Mouse (Mus musculus) intestine, embryonic 15.5 days (tissue): ENCODE measurements around the gene Upp1. TPM values are rescaled to one million over a fixed set of nuclear protein-coding genes. Genes with fewer than 3 reads are reported as not detected.
A peak's percentile ranks its signal among the peaks of the same experiment; 100 is the strongest.

Experiments used
- ATAC-seq: fragments of 200-750 bp; cut with Nextera tagmentation; 2 replicates; pipeline ENCODE4 v1.8.0; 2017; ENCODE audit warnings: moderate TSS enrichment, moderate library complexity
- H3K27ac ChIP-seq: fragments of 300-500 bp; sonication (generic); 2 replicates; pipeline ENCODE4 v1.5.1; 2015; ENCODE audit warnings: mild to moderate bottlenecking, inconsistent platforms
- H3K27me3 ChIP-seq: fragments of 300-500 bp; sonication (generic); replicated peaks from 2 replicates; pipeline ENCODE4 v1.6.1; 2015; ENCODE audit warnings: inconsistent platforms
- H3K36me3 ChIP-seq: fragments of 300-500 bp; sonication (generic); 2 replicates; pipeline ENCODE4 v1.6.1; 2015; ENCODE audit warnings: inconsistent platforms
- H3K4me1 ChIP-seq: fragments of 300-500 bp; sonication (generic); replicated peaks from 2 replicates; pipeline ENCODE4 v1.6.1; 2015; ENCODE audit warnings: inconsistent platforms
- H3K4me2 ChIP-seq: fragments of 300-500 bp; sonication (generic); replicated peaks from 2 replicates; pipeline ENCODE4 v1.6.1; 2015; ENCODE audit warnings: mild to moderate bottlenecking, inconsistent platforms
- H3K4me3 ChIP-seq: fragments of 300-500 bp; sonication (generic); replicated peaks from 2 replicates; pipeline ENCODE4 v1.5.1; 2015; ENCODE audit warnings: inconsistent platforms
- H3K9ac ChIP-seq: fragments of 300-500 bp; sonication (generic); 2 replicates; pipeline ENCODE4 v1.6.1; 2015; ENCODE audit warnings: inconsistent platforms
- H3K9me3 ChIP-seq: fragments of 300-500 bp; sonication (generic); 2 replicates; pipeline ENCODE4 v1.6.1; 2016; ENCODE audit warnings: inconsistent platforms
- WGBS: fragments of 180-500 bp; shearing (Covaris S2); methylation state at CpG from one replicate; pipeline ENCODE4 v1.1.7; 2015; 5-methylcytosine and 5-hydroxymethylcytosine counted together
- polyA plus RNA-seq: library from polyadenylated mRNA; unstranded; fragments of >200 nt; fragmentation: Nextera tagmentation; extraction: Ambion mirVana; gene quantifications from 2 replicates; pipeline ENCODE4 v1.2.1, GENCODE M21; 2015

The Upp1 gene
- polyA plus RNA-seq, result 5.4 and 6.6 TPM in 2 replicates

DNA sequence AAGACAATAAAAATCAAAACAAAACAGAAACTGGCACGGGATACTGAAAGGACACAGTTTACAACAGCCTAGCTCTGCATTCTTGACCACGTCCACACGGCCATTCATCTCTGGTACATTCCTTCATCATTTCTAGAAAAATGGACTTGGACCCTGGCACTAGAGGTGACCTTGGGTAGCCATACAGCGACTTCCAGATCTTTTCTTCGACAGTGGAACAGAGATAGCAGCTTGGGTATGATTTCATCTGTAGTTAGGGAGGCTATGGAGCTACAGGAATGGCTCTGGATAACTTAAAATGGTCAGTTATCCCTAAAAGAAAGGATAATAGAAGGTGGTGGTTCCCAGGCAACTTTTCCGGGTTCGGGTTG lies at the start of gene Upp1:
Upp1 (plus strand) TSS at position 54 of the 371 bp plus-strand sequence.
- H3K36me3 ChIP-seq, result no peaks in the 10 kb centered on the region
- peak within 1 kb of the TSS; percentile 36; the same call in 1 of the 2 replicates for H3K9ac ChIP-seq
- peak within 1 kb of the TSS; percentile 41 for H3K4me3 ChIP-seq
- peak within 1 kb of the TSS; percentile 96 for H3K4me2 ChIP-seq
- H3K27ac ChIP-seq, result no peak within 1 kb of the TSS
- peak; percentile 45 for ATAC-seq
- WGBS, result 2% methylated on average over 7 of the region's 7 CpGs
- peaks cover 34% of the 10 kb centered on the region for H3K27me3 ChIP-seq
- no peaks in the 10 kb centered on the region for H3K9me3 ChIP-seq
- peaks cover 18% of the 10 kb centered on the region; the same call in 1 of the 2 replicates for H3K4me1 ChIP-seq

- WGBS, result 89% methylated on average over 3 of the region's 3 CpGs
- Histone ChIP-seq H3K36me3 (no peaks in the 10 kb centered on the region), H3K27ac (no peak overlapping the region), H3K4me1 (no peaks in the 10 kb centered on the region), H3K4me3 (no peak overlapping the region), H3K9me3 (no peaks in the 10 kb centered on the region), H3K9ac (no peak overlapping the region), H3K27me3 (no peaks in the 10 kb centered on the region), H3K4me2 (no peak overlapping the region)
- ATAC-seq, result no peak
Observed at GRCm38 (mm10) chr11:9076444-9076843, 41.5 kb upstream of the Upp1 start.

- no peak overlapping the region for H3K27ac ChIP-seq
- ATAC-seq, result no peak
- H3K4me1 ChIP-seq, result peaks cover 7% of the 10 kb centered on the region; the same call in 1 of the 2 replicates
- 74% methylated on average over 2 of the region's 2 CpGs for WGBS
- H3K9ac ChIP-seq, result no peak overlapping the region
- H3K27me3 ChIP-seq, result peaks cover 19% of the 10 kb centered on the region
- H3K4me2 ChIP-seq, result no peak overlapping the region
- no peaks in the 10 kb centered on the region for H3K36me3 ChIP-seq
- H3K9me3 ChIP-seq, result no peaks in the 10 kb centered on the region
- no peak overlapping the region for H3K4me3 ChIP-seq
Observed at GRCm38 (mm10) chr11:9113189-9113588, 4.7 kb upstream of the Upp1 start.

DNA sequence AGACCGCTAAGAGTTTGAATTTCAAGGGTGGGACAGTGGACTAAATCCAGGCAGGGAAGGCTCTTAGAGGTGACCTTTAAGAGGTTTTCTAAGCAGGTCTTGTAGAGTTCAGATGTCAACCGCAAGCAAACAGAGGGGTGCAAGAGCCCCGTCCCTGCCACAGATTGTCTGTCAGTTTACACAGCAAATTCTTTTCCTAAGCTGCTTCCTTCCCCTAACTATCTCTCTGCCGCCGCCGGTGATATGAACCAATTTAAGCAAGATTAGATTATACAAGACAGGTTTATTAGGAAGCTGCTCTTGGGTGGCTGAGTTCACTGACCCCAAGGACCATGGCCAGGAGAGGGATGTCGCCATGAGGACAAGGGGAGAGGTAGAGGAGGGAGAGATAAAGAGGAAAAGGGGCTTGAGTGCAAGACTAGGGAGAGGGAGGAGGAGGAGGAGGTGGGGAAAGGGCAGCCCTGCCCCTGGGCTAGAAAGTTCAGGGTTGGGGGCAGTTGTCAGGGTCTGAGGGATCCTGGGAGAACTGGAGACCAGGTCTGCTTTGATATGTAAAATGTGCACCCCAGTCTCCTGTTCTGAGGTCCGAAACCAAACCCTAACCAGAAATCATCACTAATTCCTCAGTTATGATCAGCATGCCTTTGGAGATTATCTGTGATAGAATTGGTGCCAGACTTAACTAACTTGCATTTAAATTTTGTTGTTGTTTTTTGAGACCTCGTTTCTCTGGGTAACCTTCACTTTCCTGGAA lies 2.4 kb upstream of the Upp1 start:
- H3K9me3 ChIP-seq, result no peaks in the 10 kb centered on the region
- H3K27me3 ChIP-seq, result peaks cover 34% of the 10 kb centered on the region
- H3K9ac ChIP-seq, result no peak overlapping the region
- WGBS, result 10% methylated on average over 9 of the region's 9 CpGs
- H3K4me1 ChIP-seq, result peaks cover 18% of the 10 kb centered on the region; the same call in 1 of the 2 replicates
- H3K36me3 ChIP-seq, result no peaks in the 10 kb centered on the region
- H3K4me2 ChIP-seq, result peak overlapping the region; percentile 55
- H3K4me3 ChIP-seq, result no peak overlapping the region
- no peak overlapping the region for H3K27ac ChIP-seq
- no peak for ATAC-seq

DNA sequence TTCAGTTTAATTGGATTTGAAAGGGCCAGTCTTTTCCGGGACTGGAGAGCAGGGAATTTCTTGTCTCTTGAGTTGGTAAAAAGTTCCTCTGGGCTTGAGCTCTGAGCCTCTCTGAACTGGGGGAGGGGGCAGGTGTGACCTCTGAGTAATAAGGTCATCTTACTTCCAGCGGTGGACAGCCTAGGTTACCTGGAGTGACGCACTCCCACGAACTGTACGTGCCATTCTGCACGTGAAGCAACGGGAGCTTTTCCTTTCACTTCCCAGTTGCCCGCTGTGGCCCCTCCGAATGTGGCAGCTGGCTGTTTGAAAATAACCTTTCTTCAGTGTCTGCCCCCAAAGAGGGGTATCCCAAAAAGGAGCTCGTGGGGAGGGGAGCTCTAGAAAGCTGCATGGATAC lies 1.8 kb upstream of the Upp1 start:
- H3K27me3 ChIP-seq, result peaks cover 34% of the 10 kb centered on the region
- H3K27ac ChIP-seq, result no peak overlapping the region
- peak overlapping the region; percentile 10; the same call in 1 of the 2 replicates for H3K4me3 ChIP-seq
- H3K4me2 ChIP-seq, result peak overlapping the region; percentile 55
- ATAC-seq, result peak; percentile 40; the same call in 1 of the 2 replicates
- H3K9ac ChIP-seq, result no peak overlapping the region
- 2% methylated on average over 10 of the region's 10 CpGs for WGBS
- H3K36me3 ChIP-seq, result no peaks in the 10 kb centered on the region
- H3K4me1 ChIP-seq, result peaks cover 18% of the 10 kb centered on the region; the same call in 1 of the 2 replicates
- no peaks in the 10 kb centered on the region for H3K9me3 ChIP-seq

- 12% methylated on average over 3 of the region's 3 CpGs for WGBS
- no peak for ATAC-seq
- Histone ChIP-seq H3K9me3 (no peaks in the 10 kb centered on the region), H3K9ac (no peak overlapping the region), H3K36me3 (no peaks in the 10 kb centered on the region), H3K4me2 (no peak overlapping the region), H3K27ac (no peak overlapping the region), H3K4me1 (peaks cover 18% of the 10 kb centered on the region; the same call in 1 of the 2 replicates), H3K27me3 (peaks cover 34% of the 10 kb centered on the region), H3K4me3 (no peak overlapping the region)
Observed at GRCm38 (mm10) chr11:9116916-9117315, 987 bp upstream of the Upp1 start.

DNA sequence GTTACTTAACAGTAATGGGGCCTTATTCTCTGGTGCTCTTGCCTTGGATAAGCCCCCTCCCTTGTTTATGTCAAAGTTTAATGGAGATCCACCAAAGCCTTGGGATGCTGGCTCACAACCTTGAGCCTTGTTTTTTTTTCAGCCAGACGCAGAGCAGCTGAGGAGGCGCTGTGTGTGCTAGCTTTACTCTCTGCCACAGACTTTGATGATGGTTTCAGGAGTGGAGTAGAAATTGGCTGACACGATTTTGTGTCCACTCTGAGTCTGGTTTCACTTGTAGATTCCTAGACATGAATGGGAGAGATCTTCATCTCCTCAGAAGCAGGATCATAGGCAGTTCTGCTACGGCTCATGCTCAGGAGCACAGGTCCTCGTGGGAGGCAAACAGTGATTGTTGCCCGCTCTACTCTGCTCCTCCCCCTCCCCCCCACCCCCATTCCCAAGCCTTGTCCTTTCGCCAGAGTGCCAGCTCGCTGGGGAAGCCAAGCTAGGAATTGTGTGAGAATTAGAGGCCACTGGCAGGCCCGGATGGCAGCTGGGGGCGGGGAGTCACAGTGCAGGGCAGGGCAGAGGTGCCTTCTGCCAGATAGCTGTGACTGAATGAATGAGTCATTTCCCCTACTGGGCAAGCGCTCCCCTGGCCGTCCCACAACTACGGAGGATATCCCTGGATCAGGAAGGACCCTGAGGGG lies 399 bp upstream of the Upp1 start:
- ATAC-seq, result peak; percentile 84
- WGBS, result 4% methylated on average over 13 of the region's 13 CpGs
- H3K9ac ChIP-seq, result no peak overlapping the region
- H3K4me1 ChIP-seq, result peaks cover 18% of the 10 kb centered on the region; the same call in 1 of the 2 replicates
- H3K4me3 ChIP-seq, result peak overlapping the region; percentile 41
- peaks cover 34% of the 10 kb centered on the region for H3K27me3 ChIP-seq
- H3K9me3 ChIP-seq, result no peaks in the 10 kb centered on the region
- no peak overlapping the region for H3K27ac ChIP-seq
- peak overlapping the region; percentile 96 for H3K4me2 ChIP-seq
- H3K36me3 ChIP-seq, result no peaks in the 10 kb centered on the region

GRCm38 (mm10) chr11:9118421-9119121 lies 668 bp downstream of the Upp1 start:
- peak; percentile 75 for ATAC-seq
- peak overlapping the region; percentile 96 for H3K4me2 ChIP-seq
- peak overlapping the region; percentile 36; the same call in 1 of the 2 replicates for H3K9ac ChIP-seq
- H3K27me3 ChIP-seq, result peaks cover 31% of the 10 kb centered on the region
- H3K27ac ChIP-seq, result no peak overlapping the region
- H3K9me3 ChIP-seq, result no peaks in the 10 kb centered on the region
- peaks cover 18% of the 10 kb centered on the region; the same call in 1 of the 2 replicates for H3K4me1 ChIP-seq
- no peaks in the 10 kb centered on the region for H3K36me3 ChIP-seq
- WGBS, result under 1% methylated on average over 40 of the region's 40 CpGs
- peak overlapping the region; percentile 41 for H3K4me3 ChIP-seq

GRCm38 (mm10) chr11:9119231-9120020 lies 1.5 kb downstream of the Upp1 start:
- peaks cover 27% of the 10 kb centered on the region for H3K27me3 ChIP-seq
- peak overlapping the region; percentile 41 for H3K4me3 ChIP-seq
- H3K9me3 ChIP-seq, result no peaks in the 10 kb centered on the region
- H3K4me1 ChIP-seq, result peaks cover 18% of the 10 kb centered on the region; the same call in 1 of the 2 replicates
- peak overlapping the region; percentile 96 for H3K4me2 ChIP-seq
- no peak for ATAC-seq
- 16% methylated on average over 22 of the region's 22 CpGs for WGBS
- H3K36me3 ChIP-seq, result no peaks in the 10 kb centered on the region
- no peak overlapping the region for H3K9ac ChIP-seq
- H3K27ac ChIP-seq, result no peak overlapping the region

DNA sequence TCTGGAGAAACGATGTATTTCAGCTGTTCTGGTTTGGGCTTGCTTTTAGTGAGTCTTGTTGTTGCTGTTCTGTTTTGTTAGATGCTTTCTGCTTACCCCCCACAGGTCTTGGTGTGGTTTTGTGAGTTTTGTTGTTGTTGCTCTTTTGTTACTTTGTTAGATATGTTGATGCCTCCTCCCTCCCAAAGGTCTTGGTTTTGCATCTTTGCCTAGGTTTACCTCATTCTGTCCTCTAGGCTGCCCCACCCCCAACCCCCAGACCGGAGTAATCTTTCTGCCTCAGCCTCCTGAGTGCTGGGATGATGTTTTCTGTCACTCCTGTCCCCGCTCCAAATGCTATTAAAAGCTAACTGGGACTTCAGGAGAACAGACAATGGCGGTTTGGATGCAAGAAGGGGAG lies 4.4 kb downstream of the Upp1 start:
- 80% methylated on average over 4 of the region's 4 CpGs for WGBS

DNA sequence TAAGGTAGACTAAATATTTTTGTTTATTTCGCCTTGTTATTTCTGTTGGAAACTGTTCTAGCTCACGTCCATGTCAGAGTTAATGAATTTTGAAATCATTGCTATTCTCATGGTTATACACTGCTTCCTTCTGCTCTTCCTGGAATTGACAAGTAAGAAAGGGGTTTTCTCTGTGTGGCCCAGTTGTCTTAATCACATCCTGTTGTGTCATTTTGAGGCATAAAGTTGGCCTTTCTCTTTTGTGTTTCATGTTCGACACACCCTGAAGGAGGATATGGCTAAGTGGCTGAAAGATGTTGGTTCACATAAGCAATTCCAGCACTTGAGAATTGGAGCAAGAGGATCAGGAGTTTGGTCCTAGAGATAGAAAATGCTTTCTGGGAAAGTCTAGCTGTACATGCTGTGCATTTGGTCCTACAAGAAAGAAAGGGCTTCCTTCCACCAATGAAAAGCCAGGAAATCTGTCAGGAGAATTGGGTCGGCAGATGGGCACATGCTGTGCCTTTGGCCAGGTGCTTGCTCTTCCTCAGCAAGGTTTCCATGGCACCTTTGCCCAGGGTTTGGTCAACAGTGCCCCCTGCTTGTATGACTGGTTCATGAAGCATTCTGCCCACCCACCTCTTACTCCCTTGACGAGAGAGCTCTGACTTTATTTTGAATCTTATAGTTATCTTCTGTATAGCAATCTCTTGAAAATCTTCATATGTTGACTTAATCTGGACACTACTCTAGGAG lies 8.6 kb downstream of the Upp1 start:
- Histone ChIP-seq H3K4me2 (no peak overlapping the region), H3K4me1 (no peaks in the 10 kb centered on the region), H3K9me3 (no peaks in the 10 kb centered on the region), H3K36me3 (no peaks in the 10 kb centered on the region), H3K9ac (no peak overlapping the region), H3K27me3 (no peaks in the 10 kb centered on the region), H3K27ac (no peak overlapping the region), H3K4me3 (no peak overlapping the region)
- WGBS, result 69% methylated on average over 5 of the region's 5 CpGs
- no peak for ATAC-seq

More for the DNA sequence above, 4.4 kb downstream of the Upp1 start:
- Histone ChIP-seq H3K27me3 (peaks cover 16% of the 10 kb centered on the region), H3K36me3 (no peaks in the 10 kb centered on the region), H3K27ac (no peak overlapping the region), H3K9ac (no peak overlapping the region), H3K4me1 (peaks cover 18% of the 10 kb centered on the region; the same call in 1 of the 2 replicates), H3K9me3 (no peaks in the 10 kb centered on the region), H3K4me3 (no peak overlapping the region), H3K4me2 (no peak overlapping the region)
- ATAC-seq, result no peak
